Mouse (Mus musculus) liver, embryonic 14.5 days (tissue): ENCODE data around the gene Misp. TPM values are rescaled to one million over a fixed set of nuclear protein-coding genes. Genes with fewer than 3 reads are reported as not detected.

Experiments
- ATAC-seq: fragments of 200-750 bp; cut with Nextera tagmentation; 2 replicates; pipeline ENCODE4 v1.8.0; 2017; ENCODE audit warnings: moderate number of reproducible peaks, mild to moderate bottlenecking, moderate library complexity; ENCODE audit not compliant: insufficient read depth
- DNase-seq, 3 experiments: peaks; one replicate each; pipeline ENCODE4 v3.0.0-alpha.2; 2012 to 2013; ENCODE audit warnings: low read depth in 3 of 3, low spot score in 3 of 3
- H3K27ac ChIP-seq: fragments of 300-500 bp; sonication (generic); 2 replicates; pipeline ENCODE4 v1.5.1; 2014; ENCODE audit warnings: moderate library complexity, mild to moderate bottlenecking, control low read depth, inconsistent platforms
- H3K27me3 ChIP-seq: fragments of 300-500 bp; sonication (generic); 2 replicates; pipeline ENCODE4 v1.6.1; 2014; ENCODE audit warnings: mild to moderate bottlenecking, low read length, moderate library complexity; ENCODE audit not compliant: control insufficient read depth, insufficient read depth
- H3K36me3 ChIP-seq: fragments of 300-500 bp; sonication (generic); replicated peaks from 2 replicates; pipeline ENCODE4 v1.6.1; 2014; ENCODE audit warnings: low read depth; ENCODE audit not compliant: control insufficient read depth, insufficient read depth
- H3K4me1 ChIP-seq, 2 experiments: fragments of 200-500 bp in 1 of 2; fragments of 300-500 bp in 1 of 2; sonication (generic) in 1 of 2; replicated peaks; 2 replicates each; pipeline ENCODE4 v1.6.1; 2012 to 2014; ENCODE audit warnings: antibody characterized with exemption in 1 of 2, inconsistent platforms in 1 of 2, low read length in 1 of 2; ENCODE audit not compliant: control insufficient read depth in 2 of 2, insufficient read depth in 2 of 2
- H3K4me2 ChIP-seq: fragments of 300-500 bp; sonication (generic); 2 replicates; pipeline ENCODE4 v1.6.1; 2014; ENCODE audit warnings: low read depth, mild to moderate bottlenecking, control low read depth, moderate library complexity
- H3K4me3 ChIP-seq, 2 experiments: fragments of 200-500 bp in 1 of 2; fragments of 300-500 bp in 1 of 2; sonication (generic) in 1 of 2; 2 replicates each; pipeline ENCODE4 v1.5.1; 2012 to 2014; ENCODE audit warnings: low read depth in 2 of 2, low read length in 2 of 2, mild to moderate bottlenecking in 2 of 2, control low read depth in 1 of 2, inconsistent platforms in 1 of 2, moderate library complexity in 1 of 2; ENCODE audit not compliant: insufficient read depth in 1 of 2
- H3K9ac ChIP-seq: fragments of 300-500 bp; sonication (generic); replicated peaks from 2 replicates; pipeline ENCODE4 v1.6.1; 2014; ENCODE audit warnings: mild to moderate bottlenecking, control low read depth, moderate library complexity
- H3K9me3 ChIP-seq: fragments of 300-500 bp; sonication (generic); 2 replicates; pipeline ENCODE4 v1.6.1; 2016; ENCODE audit warnings: low read length, mixed read lengths; ENCODE audit not compliant: control insufficient read depth
- CTCF ChIP-seq: IDR thresholded peaks from 2 replicates; pipeline ENCODE4 v1.5.1; 2016; ENCODE audit warnings: antibody characterized with exemption, low read depth, control low read depth
- EP300 ChIP-seq: IDR thresholded peaks from 2 replicates; pipeline ENCODE4 v1.6.1; 2016; ENCODE audit warnings: antibody characterized with exemption, low read depth
- WGBS: fragments of 180-500 bp; shearing (Covaris S2); extraction: QIAGEN DNeasy Blood & Tissue Kit; methylation state at CpG from one replicate; pipeline ENCODE4 v1.1.7; 2014; ENCODE audit not compliant: insufficient replicate concordance; 5-methylcytosine and 5-hydroxymethylcytosine counted together
- polyA plus RNA-seq, 2 experiments: library from polyadenylated mRNA; depleted of rRNA in 1 of 2; stranded (reverse) in 1 of 2; unstranded in 1 of 2; fragments of >200 nt; fragmentation: Nextera tagmentation in 1 of 2; extraction: Ambion mirVana in 1 of 2; gene quantifications; 2 replicates each; pipeline versions ENCODE4 v1.2.1 to v1.2.3; 2012 to 2014

Misp gene
- polyA plus RNA-seq, 2 experiments = 0.13 to 0.41 TPM

GRCm38 (mm10) chr10:79794491-79794931 lies 26.3 kb upstream of the Misp start:
- H3K27ac ChIP-seq = no peak overlapping the region
- H3K36me3 ChIP-seq = no peaks in the 10 kb centered on the region
- DNase-seq (no peak), ATAC-seq (no peak)
- no peak overlapping the region for H3K9ac ChIP-seq
- peaks cover 3% of the 10 kb centered on the region; the same call in 1 of the 2 replicates for H3K27me3 ChIP-seq
- H3K4me3 ChIP-seq = peak overlapping the region; percentile 52 to 63; a peak in 2 of 4 replicates
- 30% methylated on average over 10 of the region's 10 CpGs for WGBS
- no peaks in the 10 kb centered on the region for H3K9me3 ChIP-seq
- TF ChIP-seq EP300 (no peak), CTCF (no peak)
- peak overlapping the region; percentile 72 for H3K4me2 ChIP-seq
- H3K4me1 ChIP-seq = peaks cover 0 to 12% of the 10 kb centered on the region in 2 experiments

- H3K4me1 ChIP-seq = peaks cover 0 to 12% of the 10 kb centered on the region in 2 experiments
- DNase-seq = no peak
- TF ChIP-seq EP300 = no peak
- no peak for TF ChIP-seq CTCF
These were observed 24.9 kb upstream of the Misp start for GRCm38 (mm10) chr10:79795905-79796304.

GRCm38 (mm10) chr10:79797326-79797725 lies 23.5 kb upstream of the Misp start:
- no peaks in the 10 kb centered on the region for H3K36me3 ChIP-seq
- peaks cover 0 to 12% of the 10 kb centered on the region in 2 experiments for H3K4me1 ChIP-seq
- peaks cover 3% of the 10 kb centered on the region; the same call in 1 of the 2 replicates for H3K27me3 ChIP-seq
- H3K27ac ChIP-seq = no peak overlapping the region
- WGBS = 19% methylated on average over 15 of the region's 15 CpGs
- TF ChIP-seq CTCF = no peak
- TF ChIP-seq EP300 = no peak
- H3K4me3 ChIP-seq = no peak overlapping the region
- H3K9ac ChIP-seq = no peak overlapping the region
- H3K9me3 ChIP-seq = no peaks in the 10 kb centered on the region
- ATAC-seq = no peak
- no peak for DNase-seq
- no peak overlapping the region for H3K4me2 ChIP-seq

More at GRCm38 (mm10) chr10:79795905-79796304, 24.9 kb upstream of the Misp start:
- no peaks in the 10 kb centered on the region for H3K9me3 ChIP-seq
- H3K4me2 ChIP-seq = no peak overlapping the region
- ATAC-seq = no peak
- WGBS = 86% methylated on average over 3 of the region's 3 CpGs
- H3K27ac ChIP-seq = no peak overlapping the region
- no peak overlapping the region for H3K9ac ChIP-seq
- peaks cover 3% of the 10 kb centered on the region; the same call in 1 of the 2 replicates for H3K27me3 ChIP-seq
- H3K36me3 ChIP-seq = no peaks in the 10 kb centered on the region
- H3K4me3 ChIP-seq = no peak overlapping the region

GRCm38 (mm10) chr10:79798289-79798928 lies 22.4 kb upstream of the Misp start:
- Histone ChIP-seq H3K4me3 (no peak overlapping the region), H3K9me3 (no peaks in the 10 kb centered on the region), H3K27ac (no peak overlapping the region), H3K4me2 (peak overlapping the region; percentile 1; the same call in 1 of the 2 replicates), H3K27me3 (peaks cover 3% of the 10 kb centered on the region; the same call in 1 of the 2 replicates), H3K36me3 (no peaks in the 10 kb centered on the region), H3K4me1 (peaks cover 0 to 14% of the 10 kb centered on the region in 2 experiments), H3K9ac (no peak overlapping the region)
- ATAC-seq = peak; percentile 42; the same call in 1 of the 2 replicates
- 18% methylated on average over 12 of the region's 12 CpGs for WGBS
- peak in 1 of 3 experiments; percentile 25 for DNase-seq
- no peak for TF ChIP-seq EP300
- TF ChIP-seq CTCF = no peak

- Histone ChIP-seq H3K36me3 (no peaks in the 10 kb centered on the region), H3K27ac (no peak overlapping the region), H3K4me3 (no peak overlapping the region), H3K9me3 (no peaks in the 10 kb centered on the region), H3K9ac (no peak overlapping the region), H3K4me2 (no peak overlapping the region), H3K27me3 (no peaks in the 10 kb centered on the region), H3K4me1 (peaks cover 0 to 14% of the 10 kb centered on the region in 2 experiments)
- DNase-seq = no peak
- no peak for TF ChIP-seq CTCF
- TF ChIP-seq EP300 = no peak
- 70% methylated on average over 11 of the region's 11 CpGs for WGBS
- ATAC-seq = no peak
These were observed 20.3 kb upstream of the Misp start for GRCm38 (mm10) chr10:79800508-79800907.
